Mouse (Mus musculus): ENCODE results near the gene Ggct. TPM values are rescaled to one million over a fixed set of nuclear protein-coding genes. Genes with fewer than 3 reads are reported as not detected.
A peak's percentile ranks its signal among the peaks of the same experiment; 100 is the strongest.
"Not testable (repeated sequence)": the region's sequence is repeated elsewhere in the genome, so short reads cannot be mapped to it uniquely, and the experiment has no call there.

Gene Ggct
- polyA plus RNA-seq, 1 experiment, result 1.5 TPM

GRCm38 (mm10) chr6:54954659-54955414 lies 37.9 kb downstream of the Ggct start:
- no peaks in the 10 kb centered on the region for H3K36me3 ChIP-seq (ENCODE audit: control insufficient read depth, insufficient read depth, low read length)
- peaks cover 13% of the 10 kb centered on the region for H3K4me1 ChIP-seq (ENCODE audit: control insufficient read depth, insufficient read depth, insufficient read length, low read length)
- 40% methylated on average over 10 of the region's 10 CpGs for WGBS
- TF ChIP-seq CTCF (IDR thresholded peaks at IDR 0.05; ENCODE audit: extremely low read depth, insufficient read length, insufficient replicate concordance, low read depth, low read length) (no peak), POLR2A (IDR thresholded peaks at IDR 0.05; ENCODE audit: low read depth, low read length) (no peak)
- H3K27ac ChIP-seq (ENCODE audit: insufficient read depth, low read depth, low read length), result peak overlapping the region; percentile 23
- H3K27me3 ChIP-seq (ENCODE audit: control insufficient read depth, insufficient read depth, low read length), result no peaks in the 10 kb centered on the region
- no peak overlapping the region for H3K4me3 ChIP-seq (ENCODE audit: low read depth, low read length)

- 99% methylated on average over 4 of the region's 4 CpGs for WGBS
- H3K27me3 ChIP-seq (ENCODE audit: control insufficient read depth, insufficient read depth, low read length); H3K36me3 ChIP-seq (ENCODE audit: control insufficient read depth, insufficient read depth, low read length); H3K27ac ChIP-seq (ENCODE audit: insufficient read depth, low read depth, low read length); H3K4me3 ChIP-seq (ENCODE audit: low read depth, low read length): not testable (repeated sequence)
- peaks cover 18% of the 10 kb centered on the region for H3K4me1 ChIP-seq (ENCODE audit: control insufficient read depth, insufficient read depth, insufficient read length, low read length)
Observed at GRCm38 (mm10) chr6:54953399-54953798, 39.4 kb downstream of the Ggct start.

GRCm38 (mm10) chr6:54952542-54952941 lies 40.2 kb downstream of the Ggct start:
- no peak overlapping the region for H3K4me3 ChIP-seq (ENCODE audit: low read depth, low read length)
- no peaks in the 10 kb centered on the region for H3K27me3 ChIP-seq (ENCODE audit: control insufficient read depth, insufficient read depth, low read length)
- H3K36me3 ChIP-seq (ENCODE audit: control insufficient read depth, insufficient read depth, low read length), result peaks cover 3% of the 10 kb centered on the region; the same call in 1 of the 2 replicates
- TF ChIP-seq CTCF (IDR thresholded peaks at IDR 0.05; ENCODE audit: extremely low read depth, insufficient read length, insufficient replicate concordance, low read depth, low read length) (no peak), POLR2A (IDR thresholded peaks at IDR 0.05; ENCODE audit: low read depth, low read length) (no peak)
- WGBS, result 91% methylated on average over 3 of the region's 3 CpGs
- peaks cover 15% of the 10 kb centered on the region for H3K4me1 ChIP-seq (ENCODE audit: control insufficient read depth, insufficient read depth, insufficient read length, low read length)
- no peak overlapping the region for H3K27ac ChIP-seq (ENCODE audit: insufficient read depth, low read depth, low read length)

GRCm38 (mm10) chr6:54948682-54949081 lies 44.1 kb downstream of the Ggct start:
- 75% methylated on average over 5 of the region's 5 CpGs for WGBS

GRCm38 (mm10) chr6:54946241-54946953 lies 46.4 kb downstream of the Ggct start:
- TF ChIP-seq POLR2A (IDR thresholded peaks at IDR 0.05; ENCODE audit: low read depth, low read length) (no peak), CTCF (IDR thresholded peaks at IDR 0.05; ENCODE audit: extremely low read depth, insufficient read length, insufficient replicate concordance, low read depth, low read length) (no peak)
- no peaks in the 10 kb centered on the region for H3K27me3 ChIP-seq (ENCODE audit: control insufficient read depth, insufficient read depth, low read length)
- peaks cover 6% of the 10 kb centered on the region; the same call in 1 of the 2 replicates for H3K4me1 ChIP-seq (ENCODE audit: control insufficient read depth, insufficient read depth, insufficient read length, low read length)

More at GRCm38 (mm10) chr6:54948682-54949081, 44.1 kb downstream of the Ggct start:
- Histone ChIP-seq H3K36me3 (ENCODE audit: control insufficient read depth, insufficient read depth, low read length) (peaks cover 9% of the 10 kb centered on the region), H3K4me3 (ENCODE audit: low read depth, low read length) (no peak overlapping the region), H3K27ac (ENCODE audit: insufficient read depth, low read depth, low read length) (no peak overlapping the region), H3K27me3 (ENCODE audit: control insufficient read depth, insufficient read depth, low read length) (no peaks in the 10 kb centered on the region), H3K4me1 (ENCODE audit: control insufficient read depth, insufficient read depth, insufficient read length, low read length) (peaks cover 6% of the 10 kb centered on the region; the same call in 1 of the 2 replicates)
- no peak for TF ChIP-seq POLR2A (IDR thresholded peaks at IDR 0.05; ENCODE audit: low read depth, low read length)
- TF ChIP-seq CTCF (IDR thresholded peaks at IDR 0.05; ENCODE audit: extremely low read depth, insufficient read length, insufficient replicate concordance, low read depth, low read length), result no peak

GRCm38 (mm10) chr6:54944551-54944950 lies 48.2 kb downstream of the Ggct start:
- WGBS, result 94% methylated on average over 16 of the region's 16 CpGs
- Histone ChIP-seq H3K4me1 (ENCODE audit: control insufficient read depth, insufficient read depth, insufficient read length, low read length) (peaks cover 9% of the 10 kb centered on the region; the same call in 1 of the 2 replicates), H3K27ac (ENCODE audit: insufficient read depth, low read depth, low read length) (no peak overlapping the region), H3K27me3 (ENCODE audit: control insufficient read depth, insufficient read depth, low read length) (no peaks in the 10 kb centered on the region), H3K36me3 (ENCODE audit: control insufficient read depth, insufficient read depth, low read length) (peaks cover 14% of the 10 kb centered on the region), H3K4me3 (ENCODE audit: low read depth, low read length) (no peak overlapping the region)
- TF ChIP-seq POLR2A (IDR thresholded peaks at IDR 0.05; ENCODE audit: low read depth, low read length) (no peak), CTCF (IDR thresholded peaks at IDR 0.05; ENCODE audit: extremely low read depth, insufficient read length, insufficient replicate concordance, low read depth, low read length) (no peak)

More at GRCm38 (mm10) chr6:54946241-54946953, 46.4 kb downstream of the Ggct start:
- Histone ChIP-seq H3K36me3 (ENCODE audit: control insufficient read depth, insufficient read depth, low read length) (peaks cover 14% of the 10 kb centered on the region), H3K27ac (ENCODE audit: insufficient read depth, low read depth, low read length) (no peak overlapping the region), H3K4me3 (ENCODE audit: low read depth, low read length) (no peak overlapping the region)
- WGBS, result 53% methylated on average over 4 of the region's 4 CpGs

GRCm38 (mm10) chr6:54943753-54944152 lies 49.0 kb downstream of the Ggct start:
- Histone ChIP-seq H3K4me1 (ENCODE audit: control insufficient read depth, insufficient read depth, insufficient read length, low read length) (peaks cover 8% of the 10 kb centered on the region; the same call in 1 of the 2 replicates), H3K4me3 (ENCODE audit: low read depth, low read length) (no peak overlapping the region), H3K36me3 (ENCODE audit: control insufficient read depth, insufficient read depth, low read length) (peaks cover 11% of the 10 kb centered on the region), H3K27me3 (ENCODE audit: control insufficient read depth, insufficient read depth, low read length) (no peaks in the 10 kb centered on the region), H3K27ac (ENCODE audit: insufficient read depth, low read depth, low read length) (no peak overlapping the region)
- WGBS, result 86% methylated on average over 24 of the region's 24 CpGs
- TF ChIP-seq POLR2A (IDR thresholded peaks at IDR 0.05; ENCODE audit: low read depth, low read length) (no peak), CTCF (IDR thresholded peaks at IDR 0.05; ENCODE audit: extremely low read depth, insufficient read length, insufficient replicate concordance, low read depth, low read length) (no peak)

Measured in small intestine, adult 2 months (tissue).